Mouse (Mus musculus): ENCODE results near the gene Limd2. TPM values are rescaled to one million over a fixed set of nuclear protein-coding genes. Genes with fewer than 3 reads are reported as not detected.
A peak's percentile ranks its signal among the peaks of the same experiment; 100 is the strongest.

Gene Limd2
- polyA plus RNA-seq, 1 experiment from 2014 or later = 240 TPM

DNA sequence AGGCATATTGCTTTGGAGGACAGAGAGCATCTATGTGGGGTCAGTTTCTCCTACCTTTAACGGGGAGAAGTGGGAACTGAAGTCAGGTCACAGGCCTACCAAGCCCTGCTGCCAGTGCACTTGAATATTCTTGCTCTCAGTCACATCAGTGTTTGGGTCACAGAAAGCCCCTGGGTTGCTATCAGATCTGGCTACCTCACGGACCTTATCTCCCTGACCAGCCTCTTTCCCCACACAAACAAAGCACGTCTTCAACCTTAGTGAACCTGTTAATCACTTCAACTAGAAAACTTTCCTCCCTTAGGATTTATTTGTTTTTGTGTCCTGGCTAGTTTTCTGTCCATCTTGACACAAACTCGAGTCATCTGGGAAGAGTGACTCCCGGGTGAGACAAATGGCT lies 15.7 kb upstream of the Limd2 start:
- H3K27me3 ChIP-seq (replicated peaks; ENCODE audit: control insufficient read depth, insufficient read depth, low read length) = no peaks in the 10 kb centered on the region
- 0 out of 2 replicates have a peak, but pooled peaks cover 2% of the 10 kb centered on the region for H3K36me3 ChIP-seq (ENCODE audit: control insufficient read depth, insufficient read depth, low read length)
- H3K9ac ChIP-seq (ENCODE audit: low read length) = no peak overlapping the region
- no peak for ATAC-seq
- no peak overlapping the region for H3K4me3 ChIP-seq (ENCODE audit: low read depth, low read length)
- DNase-seq (ENCODE audit: low spot score) = no peak
- H3K27ac ChIP-seq (ENCODE audit: low read depth, low read length) = no peak overlapping the region
- no peak overlapping the region for H3K4me2 ChIP-seq (ENCODE audit: low read length)
- no peaks in the 10 kb centered on the region for H3K4me1 ChIP-seq (ENCODE audit: control insufficient read depth, insufficient read depth, low read length)
- 91% methylated on average over 5 of the region's 5 CpGs for WGBS
- H3K9me3 ChIP-seq (replicated peaks; ENCODE audit: control insufficient read depth, low read length) = no peaks in the 10 kb centered on the region

DNA sequence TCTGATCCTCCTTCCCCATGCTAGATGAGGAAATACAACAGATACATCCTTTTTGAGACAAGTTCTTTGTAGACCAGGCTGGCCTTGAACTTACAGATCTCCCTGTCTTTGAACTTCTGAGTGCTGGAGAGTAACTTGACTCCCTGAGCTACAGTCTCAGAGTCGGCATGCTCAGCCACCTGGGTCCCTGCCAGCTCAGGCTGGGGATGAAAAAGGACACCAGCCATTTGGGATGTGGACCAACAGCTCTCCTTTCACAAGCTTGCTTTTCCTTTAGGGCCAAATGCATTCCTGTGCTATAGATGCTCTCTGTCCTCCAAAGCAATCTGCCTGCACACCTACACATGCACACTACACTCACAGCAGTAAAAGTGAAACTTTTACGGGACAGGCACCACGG lies 14.4 kb upstream of the Limd2 start:
- Histone ChIP-seq H3K27ac (ENCODE audit: low read depth, low read length) (no peak overlapping the region), H3K36me3 (ENCODE audit: control insufficient read depth, insufficient read depth, low read length) (peaks cover 11% of the 10 kb centered on the region), H3K4me3 (ENCODE audit: low read depth, low read length) (no peak overlapping the region), H3K4me1 (ENCODE audit: control insufficient read depth, insufficient read depth, low read length) (no peaks in the 10 kb centered on the region), H3K9ac (ENCODE audit: low read length) (no peak overlapping the region), H3K4me2 (ENCODE audit: low read length) (no peak overlapping the region), H3K27me3 (replicated peaks; ENCODE audit: control insufficient read depth, insufficient read depth, low read length) (no peaks in the 10 kb centered on the region), H3K9me3 (replicated peaks; ENCODE audit: control insufficient read depth, low read length) (no peaks in the 10 kb centered on the region)
- WGBS = 81% methylated on average over 3 of the region's 3 CpGs
- ATAC-seq (no peak), DNase-seq (ENCODE audit: low spot score) (no peak)

DNA sequence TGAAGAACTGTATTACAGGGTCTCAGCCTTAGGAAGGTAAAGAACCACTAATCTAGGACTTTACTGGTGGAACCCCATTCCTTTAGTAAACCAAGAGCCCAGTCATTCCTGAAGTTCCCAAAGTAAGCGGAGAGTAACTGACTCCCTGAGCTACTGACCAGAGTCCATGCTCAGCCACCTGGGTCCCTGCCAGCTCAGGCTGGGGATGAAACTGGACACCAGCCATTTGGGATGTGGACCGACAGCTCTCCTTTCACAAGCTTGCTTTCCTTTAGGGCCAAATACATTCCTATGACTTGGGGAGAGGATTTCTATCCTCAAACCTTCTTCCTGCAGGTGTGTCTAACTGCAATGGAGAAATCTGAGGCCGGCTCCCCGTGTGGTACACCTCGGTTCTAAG lies 13.7 kb upstream of the Limd2 start:
- no peak overlapping the region for H3K9ac ChIP-seq (ENCODE audit: low read length)
- WGBS = 84% methylated on average over 5 of the region's 5 CpGs
- H3K4me2 ChIP-seq (ENCODE audit: low read length) = no peak overlapping the region
- ATAC-seq (no peak), DNase-seq (ENCODE audit: low spot score) (no peak)
- no peaks in the 10 kb centered on the region for H3K9me3 ChIP-seq (replicated peaks; ENCODE audit: control insufficient read depth, low read length)
- H3K4me1 ChIP-seq (ENCODE audit: control insufficient read depth, insufficient read depth, low read length) = no peaks in the 10 kb centered on the region
- no peaks in the 10 kb centered on the region for H3K27me3 ChIP-seq (replicated peaks; ENCODE audit: control insufficient read depth, insufficient read depth, low read length)
- no peak overlapping the region for H3K4me3 ChIP-seq (ENCODE audit: low read depth, low read length)
- peaks cover 13% of the 10 kb centered on the region for H3K36me3 ChIP-seq (ENCODE audit: control insufficient read depth, insufficient read depth, low read length)
- H3K27ac ChIP-seq (ENCODE audit: low read depth, low read length) = no peak overlapping the region

DNA sequence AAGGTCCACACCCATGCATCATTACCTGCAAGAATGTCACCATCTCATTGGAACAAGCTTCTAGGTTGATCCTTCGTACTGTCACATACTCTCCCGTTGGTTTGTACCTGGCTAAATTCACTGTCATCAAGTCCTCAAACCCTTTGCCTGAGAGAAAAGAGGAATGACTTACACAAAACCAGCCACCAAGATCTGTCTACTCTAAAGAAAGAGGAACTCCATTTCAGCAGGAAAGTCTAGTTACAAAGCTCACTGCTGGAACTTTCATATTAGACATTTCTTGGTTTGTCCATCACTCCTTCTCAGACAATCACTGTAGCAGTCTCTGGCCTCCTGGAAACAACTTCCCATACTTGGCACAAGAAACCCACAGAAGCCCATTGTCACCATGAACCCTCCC lies 12.6 kb upstream of the Limd2 start:
- H3K9ac ChIP-seq (ENCODE audit: low read length) = no peak overlapping the region
- no peaks in the 10 kb centered on the region for H3K9me3 ChIP-seq (replicated peaks; ENCODE audit: control insufficient read depth, low read length)
- 95% methylated on average over 2 of the region's 2 CpGs for WGBS
- no peak for DNase-seq (ENCODE audit: low spot score)
- H3K27ac ChIP-seq (ENCODE audit: low read depth, low read length) = no peak overlapping the region
- peaks cover 13% of the 10 kb centered on the region for H3K36me3 ChIP-seq (ENCODE audit: control insufficient read depth, insufficient read depth, low read length)
- ATAC-seq = no peak
- H3K4me2 ChIP-seq (ENCODE audit: low read length) = no peak overlapping the region
- H3K27me3 ChIP-seq (replicated peaks; ENCODE audit: control insufficient read depth, insufficient read depth, low read length) = no peaks in the 10 kb centered on the region
- no peak overlapping the region for H3K4me3 ChIP-seq (ENCODE audit: low read depth, low read length)
- H3K4me1 ChIP-seq (ENCODE audit: control insufficient read depth, insufficient read depth, low read length) = no peaks in the 10 kb centered on the region

DNA sequence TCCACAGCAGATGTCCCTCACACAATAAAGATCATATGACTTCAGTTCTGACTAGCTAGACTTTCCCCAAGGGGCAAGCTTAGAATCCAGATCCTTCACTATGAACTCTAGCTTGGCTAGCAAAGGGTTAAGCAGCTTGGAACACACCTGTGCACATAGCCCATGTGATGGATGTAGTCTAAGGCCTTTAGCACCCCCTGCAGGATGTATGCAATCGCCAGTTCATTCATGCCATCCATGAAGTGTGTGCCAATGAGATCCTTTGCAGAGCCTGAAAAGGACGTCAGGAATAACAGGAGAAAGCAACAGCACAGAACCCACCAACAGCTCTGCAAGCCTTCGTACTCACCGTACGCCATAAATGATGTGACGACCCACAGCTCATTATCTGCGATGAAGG lies 10.1 kb upstream of the Limd2 start:
- Histone ChIP-seq H3K9ac (ENCODE audit: low read length) (no peak overlapping the region), H3K36me3 (ENCODE audit: control insufficient read depth, insufficient read depth, low read length) (peaks cover 31% of the 10 kb centered on the region), H3K4me2 (ENCODE audit: low read length) (no peak overlapping the region), H3K9me3 (replicated peaks; ENCODE audit: control insufficient read depth, low read length) (no peaks in the 10 kb centered on the region), H3K27ac (ENCODE audit: low read depth, low read length) (no peak overlapping the region), H3K4me3 (ENCODE audit: low read depth, low read length) (no peak overlapping the region), H3K4me1 (ENCODE audit: control insufficient read depth, insufficient read depth, low read length) (no peaks in the 10 kb centered on the region), H3K27me3 (replicated peaks; ENCODE audit: control insufficient read depth, insufficient read depth, low read length) (no peaks in the 10 kb centered on the region)
- WGBS = 74% methylated on average over 7 of the region's 7 CpGs
- DNase-seq (ENCODE audit: low spot score) (peak; percentile 25), ATAC-seq (no peak)

DNA sequence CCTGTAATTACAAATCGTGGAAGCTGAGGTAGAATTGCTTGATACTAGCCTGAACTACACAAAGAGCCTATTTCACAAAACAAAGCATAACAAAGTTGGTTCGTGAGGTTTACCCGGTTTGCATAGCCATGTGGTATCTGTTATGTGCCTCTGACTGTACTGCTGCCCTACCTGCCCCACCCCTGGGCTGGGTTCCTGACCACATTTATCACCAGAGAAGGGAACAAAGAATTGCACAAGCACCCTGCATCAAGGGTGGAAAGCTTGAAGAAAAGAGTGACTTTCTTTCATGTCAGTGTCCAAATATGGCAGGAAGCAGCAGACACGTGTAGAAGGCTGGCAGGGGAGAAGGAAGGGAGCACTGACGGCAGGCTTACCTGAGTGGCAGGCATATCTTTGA lies 6.8 kb upstream of the Limd2 start:
- H3K9me3 ChIP-seq (replicated peaks; ENCODE audit: control insufficient read depth, low read length) = no peaks in the 10 kb centered on the region
- DNase-seq (ENCODE audit: low spot score) (no peak), ATAC-seq (no peak)
- H3K27ac ChIP-seq (ENCODE audit: low read depth, low read length) = no peak overlapping the region
- no peak overlapping the region for H3K4me2 ChIP-seq (ENCODE audit: low read length)
- peaks cover 52% of the 10 kb centered on the region for H3K36me3 ChIP-seq (ENCODE audit: control insufficient read depth, insufficient read depth, low read length)
- no peaks in the 10 kb centered on the region for H3K4me1 ChIP-seq (ENCODE audit: control insufficient read depth, insufficient read depth, low read length)
- H3K9ac ChIP-seq (ENCODE audit: low read length) = no peak overlapping the region
- no peak overlapping the region for H3K4me3 ChIP-seq (ENCODE audit: low read depth, low read length)
- 92% methylated on average over 5 of the region's 5 CpGs for WGBS
- no peaks in the 10 kb centered on the region for H3K27me3 ChIP-seq (replicated peaks; ENCODE audit: control insufficient read depth, insufficient read depth, low read length)

DNA sequence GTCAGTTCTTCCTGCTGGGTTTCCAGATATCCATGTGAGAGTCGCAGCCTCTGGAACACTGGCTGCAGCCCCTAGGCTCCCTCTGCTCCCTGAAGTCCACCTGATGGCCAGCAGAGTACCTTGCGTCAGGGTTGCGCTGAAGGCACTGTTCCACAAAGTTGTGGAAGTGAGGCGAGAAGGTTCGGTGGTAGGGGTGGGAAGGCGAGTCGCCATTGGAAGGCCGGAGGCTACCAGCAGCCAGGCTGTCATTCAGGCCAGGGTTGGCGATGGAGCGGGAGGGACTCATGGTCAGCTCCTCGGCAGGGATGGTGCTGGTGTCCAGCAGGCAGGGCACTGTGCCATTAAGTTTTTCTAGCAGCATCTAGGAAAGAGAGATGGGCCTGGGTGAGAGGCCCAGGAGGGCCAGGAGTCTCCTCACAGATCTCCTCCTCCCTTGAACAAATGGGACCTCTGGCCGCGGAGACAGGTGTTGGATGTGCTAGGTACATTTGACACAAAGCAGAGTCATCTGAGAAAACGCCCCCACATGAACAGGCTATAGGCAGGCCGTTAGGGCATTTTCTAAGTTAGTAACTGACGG lies 4.0 kb upstream of the Limd2 start:
- Histone ChIP-seq H3K27me3 (replicated peaks; ENCODE audit: control insufficient read depth, insufficient read depth, low read length) (no peaks in the 10 kb centered on the region), H3K4me2 (ENCODE audit: low read length) (no peak overlapping the region), H3K36me3 (ENCODE audit: control insufficient read depth, insufficient read depth, low read length) (peaks cover 41% of the 10 kb centered on the region), H3K9ac (ENCODE audit: low read length) (no peak overlapping the region), H3K9me3 (replicated peaks; ENCODE audit: control insufficient read depth, low read length) (no peaks in the 10 kb centered on the region), H3K4me3 (ENCODE audit: low read depth, low read length) (no peak overlapping the region), H3K4me1 (ENCODE audit: control insufficient read depth, insufficient read depth, low read length) (peaks cover 9% of the 10 kb centered on the region; the same call in 1 of the 2 replicates), H3K27ac (ENCODE audit: low read depth, low read length) (no peak overlapping the region)
- 91% methylated on average over 16 of the region's 16 CpGs for WGBS
- ATAC-seq (no peak), DNase-seq (ENCODE audit: low spot score) (no peak)

DNA sequence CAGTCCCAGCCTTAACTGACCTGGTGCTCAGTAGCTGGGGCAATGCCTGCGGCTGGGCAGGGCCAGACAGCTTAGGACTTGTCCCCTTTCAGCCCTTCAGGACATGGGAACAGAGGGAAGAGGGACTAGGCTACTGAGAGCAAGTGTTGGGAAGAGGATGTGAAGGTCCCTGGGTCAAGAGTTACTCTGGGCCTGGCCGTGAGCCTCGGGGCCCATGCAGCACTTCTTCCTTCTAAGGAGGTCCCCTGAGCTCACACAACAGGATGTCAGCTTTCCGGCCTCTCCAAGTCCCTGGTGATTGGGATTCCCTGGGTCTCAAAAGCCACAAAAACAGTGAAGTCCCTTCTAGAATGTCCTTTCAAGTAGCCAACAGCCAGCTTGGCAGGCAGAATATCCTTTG lies 2.9 kb upstream of the Limd2 start:
- DNase-seq (ENCODE audit: low spot score) (no peak), ATAC-seq (no peak)
- WGBS = 94% methylated on average over 4 of the region's 4 CpGs
- no peak overlapping the region for H3K4me3 ChIP-seq (ENCODE audit: low read depth, low read length)
- H3K36me3 ChIP-seq (ENCODE audit: control insufficient read depth, insufficient read depth, low read length) = peaks cover 41% of the 10 kb centered on the region
- H3K4me2 ChIP-seq (ENCODE audit: low read length) = no peak overlapping the region
- H3K4me1 ChIP-seq (ENCODE audit: control insufficient read depth, insufficient read depth, low read length) = peaks cover 17% of the 10 kb centered on the region
- H3K9ac ChIP-seq (ENCODE audit: low read length) = no peak overlapping the region
- H3K27ac ChIP-seq (ENCODE audit: low read depth, low read length) = no peak overlapping the region
- H3K9me3 ChIP-seq (replicated peaks; ENCODE audit: control insufficient read depth, low read length) = no peaks in the 10 kb centered on the region
- no peaks in the 10 kb centered on the region for H3K27me3 ChIP-seq (replicated peaks; ENCODE audit: control insufficient read depth, insufficient read depth, low read length)

DNA sequence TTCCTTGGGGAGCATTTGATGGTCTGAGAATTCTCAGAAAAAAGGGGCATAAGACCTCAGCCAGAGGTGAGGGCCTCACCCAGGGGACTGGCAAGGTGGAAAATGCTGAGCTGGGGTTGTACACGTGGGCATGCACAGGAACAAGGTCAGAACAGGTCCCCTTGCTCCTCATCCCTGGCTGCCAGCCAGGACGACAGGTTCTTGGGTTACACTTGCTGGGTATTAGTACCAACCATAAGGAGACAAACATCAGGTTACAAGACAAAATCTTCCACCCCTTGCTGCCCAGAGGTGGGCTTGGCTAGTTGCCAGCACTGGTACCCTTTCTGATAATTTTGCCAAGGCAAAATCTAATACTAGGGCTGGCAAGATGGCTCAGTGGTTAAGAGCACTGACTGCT lies 1.6 kb upstream of the Limd2 start:
- Histone ChIP-seq H3K9me3 (replicated peaks; ENCODE audit: control insufficient read depth, low read length) (no peaks in the 10 kb centered on the region), H3K36me3 (ENCODE audit: control insufficient read depth, insufficient read depth, low read length) (peaks cover 40% of the 10 kb centered on the region), H3K4me2 (ENCODE audit: low read length) (no peak overlapping the region), H3K27me3 (replicated peaks; ENCODE audit: control insufficient read depth, insufficient read depth, low read length) (no peaks in the 10 kb centered on the region), H3K4me1 (ENCODE audit: control insufficient read depth, insufficient read depth, low read length) (peaks cover 20% of the 10 kb centered on the region), H3K27ac (ENCODE audit: low read depth, low read length) (no peak overlapping the region), H3K4me3 (ENCODE audit: low read depth, low read length) (no peak overlapping the region), H3K9ac (ENCODE audit: low read length) (no peak overlapping the region)
- ATAC-seq (no peak), DNase-seq (ENCODE audit: low spot score) (no peak)
- 76% methylated on average over 2 of the region's 2 CpGs for WGBS
